Mouse (Mus musculus): ENCODE measurements around the gene Gm28308.

GRCm38 (mm10) chr6:52174968-52175751 is 38.0 kb downstream of the Gm28308 start:
- TF ChIP-seq CTCF (IDR thresholded peaks at IDR 0.05; ENCODE audit: low read depth) (no peak), EP300 (IDR thresholded peaks at IDR 0.05; ENCODE audit: low read depth) (no peak)
